Mouse (Mus musculus) naive thymus-derived CD4-positive, alpha-beta T cell, adult 2 months (primary cell): ENCODE measurements around the gene Defb11.
"Not testable (repeated sequence)": the region's sequence is repeated elsewhere in the genome, so short reads cannot be mapped to it uniquely, and the experiment has no call there.

Source experiments
- DNase-seq: peaks from one replicate; pipeline ENCODE4 v3.0.0-alpha.2; 2011; ENCODE audit warnings: low read depth

The Defb11 gene

GRCm38 (mm10) chr8:21906290-21906689 lies at the start of gene Defb11:
TSS of gene Defb11 (minus strand) at chr8:21906412.
- DNase-seq = not testable (repeated sequence)

- DNase-seq = peak; percentile 5
Observed at GRCm38 (mm10) chr8:21955321-21955720, 49.1 kb upstream of the Defb11 start.

GRCm38 (mm10) chr8:21947311-21948017 lies 41.3 kb upstream of the Defb11 start:
- DNase-seq = no peak

- DNase-seq = no peak
Observed at GRCm38 (mm10) chr8:21946462-21946861, 40.2 kb upstream of the Defb11 start, which contains the start of gene Defb13. TSS of gene Defb13 (plus strand) at chr8:21946762.

- DNase-seq = not testable (repeated sequence)
Observed at GRCm38 (mm10) chr8:21938052-21938451, 31.8 kb upstream of the Defb11 start, which contains the start of gene Defb35. TSS of gene Defb35 (plus strand) at chr8:21938352.

GRCm38 (mm10) chr8:21932610-21933009 lies 26.4 kb upstream of the Defb11 start, which contains the start of gene Defb15:
TSS of gene Defb15 (minus strand) at chr8:21932710.
- DNase-seq = no peak

GRCm38 (mm10) chr8:21930754-21931153 lies 24.5 kb upstream of the Defb11 start:
- not testable (repeated sequence) for DNase-seq

- DNase-seq = no peak
Observed at GRCm38 (mm10) chr8:21915625-21916024, 9.4 kb upstream of the Defb11 start.

GRCm38 (mm10) chr8:21912554-21912953 lies 6.3 kb upstream of the Defb11 start:
- no peak for DNase-seq

GRCm38 (mm10) chr8:21911931-21912330 lies 5.7 kb upstream of the Defb11 start:
- no peak for DNase-seq

GRCm38 (mm10) chr8:21885321-21885720 lies 20.9 kb downstream of the Defb11 start, which contains the start of gene Defb9:
TSS of gene Defb9 (minus strand) at chr8:21885421.
- not testable (repeated sequence) for DNase-seq

- not testable (repeated sequence) for DNase-seq
Observed at GRCm38 (mm10) chr8:21858586-21858985, 47.6 kb downstream of the Defb11 start, which contains the start of gene Defb10. TSS of gene Defb10 (plus strand) at chr8:21858901.
